Mouse (Mus musculus): ENCODE results near the gene Myh15. TPM values are rescaled to one million over a fixed set of nuclear protein-coding genes. Genes with fewer than 3 reads are reported as not detected.

Myh15 gene
- polyA plus RNA-seq, 1 experiment from 2014 or later, result not detected

GRCm38 (mm10) chr16:49156193-49156592 is 98.9 kb downstream of the Myh15 start:
- ATAC-seq (ENCODE audit: low read depth), result no peak
- H3K4me1 ChIP-seq (replicated peaks; ENCODE audit: control insufficient read depth, insufficient read depth, low read length), result no peaks in the 10 kb centered on the region
- no peak overlapping the region for H3K4me2 ChIP-seq (ENCODE audit: low read depth, low read length)
- no peak overlapping the region for H3K27ac ChIP-seq (ENCODE audit: low read length)
- H3K27me3 ChIP-seq (ENCODE audit: control insufficient read depth, insufficient read depth, low read depth, low read length), result no peaks in the 10 kb centered on the region
- H3K9ac ChIP-seq (ENCODE audit: low read length), result no peak overlapping the region
- WGBS, result 62% methylated on average over 2 of the region's 2 CpGs
- no peak overlapping the region for H3K4me3 ChIP-seq (ENCODE audit: low read length)
- H3K36me3 ChIP-seq (ENCODE audit: control insufficient read depth, insufficient read depth, low read length), result no peaks in the 10 kb centered on the region
- no peaks in the 10 kb centered on the region for H3K9me3 ChIP-seq (ENCODE audit: control insufficient read depth, low read length)

DNA sequence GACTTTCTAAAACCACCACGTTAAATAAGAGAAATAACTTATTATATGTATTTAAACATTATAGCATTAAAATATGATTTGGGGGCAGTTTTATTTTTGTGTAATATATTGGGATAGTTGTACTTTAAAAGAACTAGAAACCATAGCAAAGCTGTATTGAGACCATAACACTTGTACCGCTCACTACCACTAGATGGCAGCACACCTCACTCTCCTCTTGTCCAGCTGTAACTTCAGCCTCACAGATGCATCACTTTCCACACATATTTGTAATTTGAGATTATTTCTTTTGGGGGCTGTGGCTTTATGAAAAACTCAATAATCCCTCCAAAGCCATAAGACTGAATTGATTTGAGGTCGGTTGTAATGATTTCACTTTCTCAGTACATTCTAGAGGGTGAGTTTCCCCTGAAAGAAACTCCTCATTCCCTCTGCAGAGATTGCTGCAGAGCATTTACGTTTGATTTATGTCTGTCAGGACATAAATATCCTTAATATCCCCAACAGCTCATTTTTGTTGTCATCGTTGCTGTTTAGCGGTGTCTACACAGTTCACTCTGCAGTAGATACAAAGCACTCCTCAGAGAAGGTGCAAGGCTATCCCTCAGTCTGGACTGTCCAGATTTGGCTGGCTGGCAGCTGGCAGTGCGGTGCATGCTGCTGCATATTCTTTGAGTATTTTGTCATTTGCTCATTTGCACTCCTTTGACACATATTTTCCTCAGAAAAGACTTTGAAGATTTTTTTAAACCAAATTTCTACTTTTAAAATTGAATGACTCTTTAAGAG is 107.3 kb downstream of the Myh15 start:
- Histone ChIP-seq H3K4me1 (replicated peaks; ENCODE audit: control insufficient read depth, insufficient read depth, low read length) (no peaks in the 10 kb centered on the region), H3K4me3 (ENCODE audit: low read length) (no peak overlapping the region), H3K9ac (ENCODE audit: low read length) (no peak overlapping the region), H3K27ac (ENCODE audit: low read length) (no peak overlapping the region), H3K9me3 (ENCODE audit: control insufficient read depth, low read length) (no peaks in the 10 kb centered on the region), H3K4me2 (ENCODE audit: low read depth, low read length) (no peak overlapping the region), H3K27me3 (ENCODE audit: control insufficient read depth, insufficient read depth, low read depth, low read length) (no peaks in the 10 kb centered on the region), H3K36me3 (ENCODE audit: control insufficient read depth, insufficient read depth, low read length) (no peaks in the 10 kb centered on the region)
- ATAC-seq (ENCODE audit: low read depth), result no peak; the same call in 1 of the 2 replicates
- WGBS, result 21% methylated on average over 7 of the region's 7 CpGs

GRCm38 (mm10) chr16:49165728-49166127 is 108.4 kb downstream of the Myh15 start:
- H3K9me3 ChIP-seq (ENCODE audit: control insufficient read depth, low read length), result no peaks in the 10 kb centered on the region
- no peaks in the 10 kb centered on the region for H3K4me1 ChIP-seq (replicated peaks; ENCODE audit: control insufficient read depth, insufficient read depth, low read length)
- no peak overlapping the region for H3K4me2 ChIP-seq (ENCODE audit: low read depth, low read length)
- H3K4me3 ChIP-seq (ENCODE audit: low read length), result no peak overlapping the region
- H3K36me3 ChIP-seq (ENCODE audit: control insufficient read depth, insufficient read depth, low read length), result no peaks in the 10 kb centered on the region
- 73% methylated on average over 11 of the region's 11 CpGs for WGBS
- ATAC-seq (ENCODE audit: low read depth), result no peak
- H3K9ac ChIP-seq (ENCODE audit: low read length), result no peak overlapping the region
- H3K27ac ChIP-seq (ENCODE audit: low read length), result no peak overlapping the region
- no peaks in the 10 kb centered on the region for H3K27me3 ChIP-seq (ENCODE audit: control insufficient read depth, insufficient read depth, low read depth, low read length)

DNA sequence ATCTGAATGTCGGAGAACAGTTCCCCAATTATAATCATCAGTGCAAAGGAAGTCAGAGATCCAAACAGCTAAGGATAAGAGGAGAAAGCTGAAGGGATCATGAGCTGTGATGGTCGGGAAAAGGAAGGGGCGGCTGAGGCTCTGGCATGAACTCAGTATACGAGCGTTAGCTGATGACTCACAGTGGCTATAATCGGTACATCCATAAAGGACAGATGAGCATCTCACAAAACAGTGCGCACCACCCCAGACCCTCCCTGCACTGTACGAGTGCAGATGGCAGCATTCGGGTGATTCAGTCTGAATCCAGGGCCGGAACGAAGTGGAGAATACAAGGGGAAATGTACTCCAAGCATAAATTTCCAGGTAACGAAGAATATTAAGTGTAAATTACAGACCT is 110.0 kb downstream of the Myh15 start:
- no peak for ATAC-seq (ENCODE audit: low read depth)
- no peaks in the 10 kb centered on the region for H3K4me1 ChIP-seq (replicated peaks; ENCODE audit: control insufficient read depth, insufficient read depth, low read length)
- H3K9ac ChIP-seq (ENCODE audit: low read length), result no peak overlapping the region
- H3K4me2 ChIP-seq (ENCODE audit: low read depth, low read length), result no peak overlapping the region
- no peak overlapping the region for H3K27ac ChIP-seq (ENCODE audit: low read length)
- H3K27me3 ChIP-seq (ENCODE audit: control insufficient read depth, insufficient read depth, low read depth, low read length), result no peaks in the 10 kb centered on the region
- H3K9me3 ChIP-seq (ENCODE audit: control insufficient read depth, low read length), result no peaks in the 10 kb centered on the region
- 77% methylated on average over 12 of the region's 12 CpGs for WGBS
- no peaks in the 10 kb centered on the region for H3K36me3 ChIP-seq (ENCODE audit: control insufficient read depth, insufficient read depth, low read length)
- H3K4me3 ChIP-seq (ENCODE audit: low read length), result no peak overlapping the region

GRCm38 (mm10) chr16:49175077-49175476 is 117.8 kb downstream of the Myh15 start:
- Histone ChIP-seq H3K27me3 (ENCODE audit: control insufficient read depth, insufficient read depth, low read depth, low read length) (no peaks in the 10 kb centered on the region), H3K9ac (ENCODE audit: low read length) (no peak overlapping the region), H3K27ac (ENCODE audit: low read length) (no peak overlapping the region), H3K36me3 (ENCODE audit: control insufficient read depth, insufficient read depth, low read length) (no peaks in the 10 kb centered on the region), H3K4me1 (replicated peaks; ENCODE audit: control insufficient read depth, insufficient read depth, low read length) (no peaks in the 10 kb centered on the region), H3K9me3 (ENCODE audit: control insufficient read depth, low read length) (no peaks in the 10 kb centered on the region), H3K4me2 (ENCODE audit: low read depth, low read length) (no peak overlapping the region), H3K4me3 (ENCODE audit: low read length) (no peak overlapping the region)
- ATAC-seq (ENCODE audit: low read depth), result no peak
- WGBS, result 70% methylated on average over 1 of the region's 1 CpGs

GRCm38 (mm10) chr16:49175729-49176395 is 118.6 kb downstream of the Myh15 start:
- H3K27me3 ChIP-seq (ENCODE audit: control insufficient read depth, insufficient read depth, low read depth, low read length), result no peaks in the 10 kb centered on the region
- WGBS, result 87% methylated on average over 8 of the region's 8 CpGs

GRCm38 (mm10) chr16:49193521-49193920 is 136.2 kb downstream of the Myh15 start:
- ATAC-seq (ENCODE audit: low read depth), result no peak
- H3K4me2 ChIP-seq (ENCODE audit: low read depth, low read length), result no peak overlapping the region
- no peaks in the 10 kb centered on the region for H3K36me3 ChIP-seq (ENCODE audit: control insufficient read depth, insufficient read depth, low read length)
- H3K9me3 ChIP-seq (ENCODE audit: control insufficient read depth, low read length), result no peaks in the 10 kb centered on the region
- no peak overlapping the region for H3K27ac ChIP-seq (ENCODE audit: low read length)
- H3K9ac ChIP-seq (ENCODE audit: low read length), result no peak overlapping the region
- no peaks in the 10 kb centered on the region for H3K4me1 ChIP-seq (replicated peaks; ENCODE audit: control insufficient read depth, insufficient read depth, low read length)
- no peaks in the 10 kb centered on the region for H3K27me3 ChIP-seq (ENCODE audit: control insufficient read depth, insufficient read depth, low read depth, low read length)
- H3K4me3 ChIP-seq (ENCODE audit: low read length), result no peak overlapping the region
- WGBS, result 63% methylated on average over 2 of the region's 2 CpGs

More at GRCm38 (mm10) chr16:49175729-49176395, 118.6 kb downstream of the Myh15 start:
- Histone ChIP-seq H3K9me3 (ENCODE audit: control insufficient read depth, low read length) (no peaks in the 10 kb centered on the region), H3K27ac (ENCODE audit: low read length) (no peak overlapping the region), H3K9ac (ENCODE audit: low read length) (no peak overlapping the region), H3K4me2 (ENCODE audit: low read depth, low read length) (no peak overlapping the region), H3K4me1 (replicated peaks; ENCODE audit: control insufficient read depth, insufficient read depth, low read length) (no peaks in the 10 kb centered on the region), H3K36me3 (ENCODE audit: control insufficient read depth, insufficient read depth, low read length) (no peaks in the 10 kb centered on the region), H3K4me3 (ENCODE audit: low read length) (no peak overlapping the region)
- ATAC-seq (ENCODE audit: low read depth), result no peak

DNA sequence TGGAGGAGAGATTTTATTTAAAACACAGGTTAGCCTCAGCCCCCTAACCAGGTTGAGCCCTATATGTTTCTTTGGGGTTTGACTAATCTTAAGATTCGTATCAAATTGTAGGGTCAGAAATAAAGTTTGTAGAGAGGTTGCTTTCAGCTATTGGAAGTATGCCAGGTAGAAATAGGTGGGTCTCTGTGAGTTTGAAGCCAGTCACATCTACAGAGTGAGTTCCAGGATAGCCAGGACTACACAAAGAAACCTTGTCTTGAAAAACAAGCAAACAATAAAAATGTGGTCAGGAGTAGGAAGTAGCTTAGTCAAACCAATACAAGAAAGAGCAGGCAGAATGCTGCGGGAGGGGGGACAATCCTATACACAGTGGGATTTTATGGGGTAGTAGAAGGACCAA is 136.7 kb downstream of the Myh15 start:
- no peak for ATAC-seq (ENCODE audit: low read depth)
- H3K4me1 ChIP-seq (replicated peaks; ENCODE audit: control insufficient read depth, insufficient read depth, low read length), result no peaks in the 10 kb centered on the region
- H3K4me2 ChIP-seq (ENCODE audit: low read depth, low read length), result no peak overlapping the region
- 78% methylated on average over 2 of the region's 2 CpGs for WGBS
- no peak overlapping the region for H3K4me3 ChIP-seq (ENCODE audit: low read length)
- no peak overlapping the region for H3K9ac ChIP-seq (ENCODE audit: low read length)
- H3K9me3 ChIP-seq (ENCODE audit: control insufficient read depth, low read length), result no peaks in the 10 kb centered on the region
- H3K36me3 ChIP-seq (ENCODE audit: control insufficient read depth, insufficient read depth, low read length), result no peaks in the 10 kb centered on the region
- H3K27ac ChIP-seq (ENCODE audit: low read length), result no peak overlapping the region
- H3K27me3 ChIP-seq (ENCODE audit: control insufficient read depth, insufficient read depth, low read depth, low read length), result no peaks in the 10 kb centered on the region

- H3K27ac ChIP-seq (ENCODE audit: low read length), result no peak overlapping the region
- no peaks in the 10 kb centered on the region for H3K9me3 ChIP-seq (ENCODE audit: control insufficient read depth, low read length)
- no peaks in the 10 kb centered on the region for H3K27me3 ChIP-seq (ENCODE audit: control insufficient read depth, insufficient read depth, low read depth, low read length)
- H3K4me2 ChIP-seq (ENCODE audit: low read depth, low read length), result no peak overlapping the region
- 54% methylated on average over 3 of the region's 3 CpGs for WGBS
- H3K4me1 ChIP-seq (replicated peaks; ENCODE audit: control insufficient read depth, insufficient read depth, low read length), result no peaks in the 10 kb centered on the region
- no peak for ATAC-seq (ENCODE audit: low read depth)
- no peak overlapping the region for H3K9ac ChIP-seq (ENCODE audit: low read length)
- no peak overlapping the region for H3K4me3 ChIP-seq (ENCODE audit: low read length)
- no peaks in the 10 kb centered on the region for H3K36me3 ChIP-seq (ENCODE audit: control insufficient read depth, insufficient read depth, low read length)
These were observed 139.0 kb downstream of the Myh15 start for GRCm38 (mm10) chr16:49196290-49196689.

Measured in lung, embryonic 16.5 days (tissue).